Mouse (Mus musculus): ENCODE measurements around the gene Rtn3. TPM values are rescaled to one million over a fixed set of nuclear protein-coding genes. Genes with fewer than 3 reads are reported as not detected.

Gene Rtn3
- 556 and 583 TPM in 2 replicates for polyA plus RNA-seq (2012; rRNA removed)

GRCm38 (mm10) chr19:7482599-7483511 lies at the start of gene Rtn3:
Gene Rtn3, minus strand, starts transcription at chr19:7483281.

DNA sequence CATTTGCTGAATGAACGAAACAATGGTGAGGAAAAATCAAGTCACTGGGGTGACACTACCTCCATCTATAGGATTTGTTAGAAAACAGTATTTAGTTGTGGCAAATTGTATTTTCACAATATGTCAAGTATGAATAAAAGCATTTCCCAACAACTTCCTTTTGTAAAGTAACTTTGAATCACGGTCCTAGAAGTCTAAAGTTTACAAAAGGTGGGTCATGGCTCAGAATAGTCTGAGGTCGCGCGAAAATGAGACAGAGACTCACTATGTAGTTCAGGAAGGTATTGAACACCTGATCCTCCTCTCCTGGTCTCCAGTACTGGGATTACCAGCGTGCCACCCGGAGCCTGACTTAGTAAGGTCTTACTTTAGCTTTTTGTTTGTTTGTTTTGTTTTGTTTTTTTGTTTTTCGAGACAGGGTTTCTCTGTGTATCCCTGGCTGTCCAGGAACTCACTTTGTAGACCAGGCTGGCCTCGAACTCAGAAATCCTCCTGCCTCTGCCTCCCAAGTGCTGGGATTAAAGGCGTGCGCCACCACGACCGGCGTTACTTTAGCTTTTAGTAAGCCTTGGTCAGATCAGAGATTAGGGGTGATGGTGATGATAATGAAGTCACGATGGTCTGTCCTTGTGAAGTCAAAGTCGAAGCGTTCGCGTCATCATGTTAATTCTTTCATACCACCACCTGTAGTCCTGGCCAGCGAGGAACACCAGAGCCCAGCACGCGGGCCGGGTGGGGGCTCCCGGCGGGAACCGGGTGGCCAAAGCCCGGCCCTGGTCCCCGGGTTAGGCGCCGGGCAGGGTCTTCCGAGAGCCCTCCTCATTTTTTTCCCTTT lies 10.5 kb upstream of the Rtn3 start, which contains the start of gene Atl3:
Atl3 (plus strand) TSS at position 689 of the 835 bp plus-strand sequence.

DNA sequence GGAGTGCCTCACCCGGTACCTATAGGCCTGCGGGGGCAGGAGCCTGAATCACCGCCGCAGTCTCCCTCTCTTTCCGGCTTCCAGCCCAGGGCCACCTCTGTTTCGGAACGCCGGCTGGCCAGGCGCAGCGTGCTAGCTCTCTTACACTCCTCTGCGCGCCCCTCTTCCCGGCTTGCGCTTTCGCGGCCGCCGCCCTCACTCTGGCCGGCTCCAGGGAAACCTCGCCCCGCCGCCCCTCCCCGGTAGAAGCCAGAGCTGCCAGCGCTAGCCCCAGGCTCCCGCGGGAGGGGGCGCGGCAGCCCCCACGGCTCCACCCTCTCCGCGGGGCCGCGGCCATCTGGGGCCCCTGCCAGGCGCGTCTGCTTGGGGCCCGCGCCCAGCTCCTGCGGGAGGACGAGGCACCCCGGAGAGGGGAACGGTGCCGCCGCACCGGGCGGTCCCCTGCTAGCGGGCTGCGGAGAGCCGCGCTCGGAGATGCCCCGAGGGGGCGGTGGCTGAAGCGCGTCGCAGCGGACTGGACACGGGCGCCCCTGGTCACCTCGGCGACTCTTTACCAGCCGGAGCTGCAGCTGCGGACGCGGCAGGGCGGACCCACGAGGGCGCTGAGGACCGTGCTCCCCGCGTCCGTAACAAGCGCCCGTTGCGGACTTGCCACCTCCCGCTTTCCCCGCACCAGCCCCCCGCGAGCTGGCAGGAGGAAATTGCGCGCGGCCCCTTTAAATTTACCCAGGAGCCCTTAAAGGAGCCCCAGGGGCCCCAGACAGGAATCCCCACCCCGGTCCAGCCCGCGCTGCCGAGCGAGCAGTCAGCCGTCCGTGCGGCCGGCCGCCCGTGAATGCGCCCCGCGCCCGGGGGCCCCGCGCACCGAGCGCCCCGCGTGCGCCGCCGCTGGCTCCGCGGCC lies 66.0 kb downstream of the Rtn3 start, which contains the start of gene 2700081O15Rik:
2700081O15Rik (plus strand) TSS at position 792 of the 902 bp plus-strand sequence.

GRCm38 (mm10) chr19:7382903-7383865 lies 99.9 kb downstream of the Rtn3 start, which contains the start of gene Spindoc:
Gene Spindoc, minus strand, starts transcription at chr19:7382994.

Other genes starting within 250 kb of the Rtn3 start
- 73.3 and 76.3 TPM in 2 replicates for gene Naa40, start 242.1 kb downstream of the Rtn3 start, polyA plus RNA-seq (2012; rRNA removed)
- 71.5 and 77.5 TPM in 2 replicates for gene Rcor2, start 216.0 kb downstream of the Rtn3 start, polyA plus RNA-seq (2012; rRNA removed)
- 53.9 and 60.5 TPM in 2 replicates for gene Mark2, start 141.4 kb downstream of the Rtn3 start, polyA plus RNA-seq (2012; rRNA removed)
- gene Spindoc, start 100.3 kb downstream of the Rtn3 start, polyA plus RNA-seq (2012; rRNA removed): 31.6 and 36.3 TPM in 2 replicates
- 116 and 124 TPM in 2 replicates for gene 2700081O15Rik, start 65.7 kb downstream of the Rtn3 start, polyA plus RNA-seq (2012; rRNA removed)
- gene Atl3, start 10.8 kb upstream of the Rtn3 start, polyA plus RNA-seq (2012; rRNA removed): 14.6 and 15.6 TPM in 2 replicates
- gene Pla2g16, start 74.2 kb upstream of the Rtn3 start, polyA plus RNA-seq (2012; rRNA removed): 4.5 and 5.5 TPM in 2 replicates
- 0.54 and 0.57 TPM in 2 replicates for gene Lgals12, start 123.9 kb upstream of the Rtn3 start, polyA plus RNA-seq (2012; rRNA removed)
- 0.09 and 0.11 TPM in 2 replicates for gene Hrasls5, start 129.3 kb upstream of the Rtn3 start, polyA plus RNA-seq (2012; rRNA removed)
- 0.09 TPM in 1 of 2 replicates, not detected in the other for gene Slc22a19, start 228.0 kb upstream of the Rtn3 start, polyA plus RNA-seq (2012; rRNA removed)

Data from central nervous system, embryonic 18 days (tissue).